ENCODE assay signal across 15 mouse cellular contexts in genomic region chr3:101660176-101660575, GRCm38 (mm10). TPM values are rescaled to one million over a fixed set of nuclear protein-coding genes. Genes with fewer than 3 reads are reported as not detected.
A peak's percentile ranks its signal among the peaks of the same experiment; 100 is the strongest.
DNase-seq lines count a peak whose midpoint lies in the region; ATAC-seq and TF ChIP-seq lines count a peak whose summit lies in the region.
"Had no signal": no experiment of that assay in that cellular context is flagged by ENCODE, and none has a peak within 500 bp of the region (broad histone marks: within the 10 kb centered on the region; RNA-seq: fewer than 3 reads in every experiment).

No protein-coding gene starts in this region.

- H3K9ac ChIP-seq in midbrain, postnatal 0 days (replicated peaks; ENCODE audit: low read length, poor library complexity, severe bottlenecking): 0 out of 2 replicates have a peak overlapping the region, but pooled peaks have one; percentile 13
- H3K9ac ChIP-seq: heart, embryonic 15.5 days had no signal

- intact Hi-C loops in left cerebral cortex, postnatal 4 days (cut with DNase I): no loop called here
- intact Hi-C loops in heart, postnatal 14 days (cut with DNase I): no loop called here

- peak overlapping the region; percentile 80 for H3K27ac ChIP-seq in midbrain, postnatal 0 days (ENCODE audit: low read depth, low read length)
- H3K27ac ChIP-seq: heart, embryonic 15.5 days had no signal

- 86% methylated on average over 4 of the region's 4 CpGs for WGBS in midbrain, postnatal 0 days

- no peak for TF ChIP-seq CTCF in midbrain, postnatal 0 days (IDR thresholded peaks at IDR 0.05)

- no peak for ATAC-seq in midbrain, postnatal 0 days (ENCODE audit: low FRiP score)

- peak; percentile 26 for DNase-seq in left cerebral cortex, adult 11 months (ENCODE audit: low spot score)
- no peak for DNase-seq in left cerebral cortex, postnatal 4 days
- peak; percentile 51 to 75 for DNase-seq in frontal cortex, postnatal 36 days (ENCODE audit: low spot score in 2 of 2)
- peak; percentile 42 to 55 for DNase-seq in left cerebral cortex, adult 9 months (ENCODE audit: low spot score in 2 of 2)
- no peak for DNase-seq in midbrain, postnatal 0 days (ENCODE audit: low spot score)
- DNase-seq in heart, postnatal 14 days: no peak
- DNase-seq in layer of hippocampus, adult 9-11 months: no peak
- DNase-seq in layer of hippocampus, postnatal 25 days (ENCODE audit: extremely low spot score in 1 of 2, low spot score in 1 of 2): no peak
- DNase-seq: adrenal gland, postnatal 25 days; cerebellum, adult 2 months; embryo, embryonic 11 days; lung, adult 18-20 months had no signal

- H3K36me3 ChIP-seq in midbrain, postnatal 0 days (ENCODE audit: insufficient read depth, low read length): no peaks in the 10 kb centered on the region
- H3K36me3 ChIP-seq: G1E; heart, embryonic 15.5 days had no signal

- no peak overlapping the region for H3K4me3 ChIP-seq in midbrain, postnatal 0 days (ENCODE audit: low read depth, low read length)
- H3K4me3 ChIP-seq: erythroblast, embryonic 14.5 days; heart, embryonic 15.5 days had no signal

- H3K4me1 ChIP-seq in midbrain, postnatal 0 days (ENCODE audit: insufficient read depth, low read length): peaks cover 16% of the 10 kb centered on the region
- H3K4me1 ChIP-seq: heart, embryonic 15.5 days had no signal

- H3K27me3 ChIP-seq in midbrain, postnatal 0 days (ENCODE audit: insufficient read depth, low read length): no peaks in the 10 kb centered on the region
- H3K27me3 ChIP-seq: heart, embryonic 15.5 days had no signal

- H3K9me3 ChIP-seq in midbrain, postnatal 0 days (ENCODE audit: low read length): no peaks in the 10 kb centered on the region
- H3K9me3 ChIP-seq: G1E; heart, embryonic 15.5 days had no signal

- H3K4me2 ChIP-seq in midbrain, postnatal 0 days (ENCODE audit: low read depth, low read length, poor library complexity, severe bottlenecking): no peak overlapping the region
- H3K4me2 ChIP-seq: heart, embryonic 15.5 days had no signal

RNA-seq across cellular contexts. Expression of gene Atp1a1, which starts 55.7 kb away (rescaled TPM):
- 100 to 1,000 TPM; 205 to 223 TPM for total RNA-seq in left cerebral cortex, postnatal 4 days (2021)
- total RNA-seq in midbrain, postnatal 0 days (2014; rRNA removed): 211 and 235 TPM in 2 replicates
- 54.7 and 56.7 TPM in 2 replicates for polyA plus RNA-seq in midbrain, postnatal 0 days (2015; fragmentation: Nextera tagmentation; extraction: Ambion mirVana)
- 100 to 1,000 TPM; 773 to 866 TPM for total RNA-seq in heart, postnatal 14 days (2021)
- 100 to 1,000 TPM; 496 to 507 TPM for total RNA-seq in layer of hippocampus, postnatal 25 days (2021)

Comparison
In these comparisons a context has a peak if more than half of its experiments do, and no peak if none do; other contexts are left out.
1. DNase-seq: peak in left cerebral cortex, adult 11 months (single experiment), frontal cortex, postnatal 36 days (2 of 2) and left cerebral cortex, adult 9 months (2 of 2); none in left cerebral cortex, postnatal 4 days (single experiment), midbrain, postnatal 0 days (single experiment), heart, postnatal 14 days (0 of 2), layer of hippocampus, adult 9-11 months (single experiment) and layer of hippocampus, postnatal 25 days (0 of 2).